Mouse (Mus musculus) E14TG2a.4 (cell line): Measurements from ENCODE around the gene Aoc2.

Experiments
- H3K27me3 ChIP-seq: 2 replicates; pipeline ENCODE4 v1.6.1; 2014; ENCODE audit warnings: low read length, control low read depth; ENCODE audit not compliant: insufficient read depth
- H3K36me3 ChIP-seq: 2 replicates; pipeline ENCODE4 v1.6.1; 2014; ENCODE audit warnings: low read length, control low read depth; ENCODE audit not compliant: insufficient read depth
- H3K4me1 ChIP-seq: replicated peaks from 2 replicates; pipeline ENCODE4 v1.6.1; 2014; ENCODE audit warnings: low read depth, low read length, control low read depth
- H3K4me3 ChIP-seq: replicated peaks from 2 replicates; pipeline ENCODE4 v1.5.1; 2014; ENCODE audit warnings: mild to moderate bottlenecking, low read length
- H3K9me3 ChIP-seq: 2 replicates; pipeline ENCODE4 v1.6.1; 2014; ENCODE audit warnings: low read length, control low read depth
- CTCF ChIP-seq: conservative IDR thresholded peaks from 2 replicates; pipeline ENCODE4 v1.5.1; 2014; ENCODE audit warnings: low read length
- NANOG ChIP-seq: IDR thresholded peaks from 2 replicates; pipeline ENCODE4 v1.6.1; 2014; ENCODE audit warnings: borderline replicate concordance, low read length, mixed read lengths
- POU5F1 ChIP-seq: IDR thresholded peaks from 2 replicates; pipeline ENCODE4 v1.6.1; 2014; ENCODE audit warnings: low read length, borderline replicate concordance

The Aoc2 gene

DNA sequence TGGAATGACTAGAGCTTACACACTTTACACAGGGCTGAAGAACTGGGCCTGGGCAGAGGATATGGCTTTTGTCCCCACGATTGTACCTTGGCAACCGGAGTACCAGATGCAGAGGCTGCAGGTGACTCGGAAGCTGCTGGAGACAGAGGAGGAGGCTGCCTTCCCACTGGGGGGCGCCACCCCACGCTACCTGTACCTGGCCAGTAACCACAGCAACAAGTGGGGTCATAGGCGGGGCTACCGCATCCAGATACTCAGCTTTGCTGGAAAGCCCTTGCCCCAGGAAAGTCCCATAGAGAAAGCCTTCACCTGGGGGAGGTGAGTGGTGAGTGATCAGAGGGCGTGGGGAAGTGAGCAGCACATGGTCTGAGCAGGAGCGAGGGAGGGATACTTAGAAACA is 10.8 kb downstream of the Aoc2 start:
- Histone ChIP-seq H3K36me3 (no peaks in the 10 kb centered on the region), H3K27me3 (no peaks in the 10 kb centered on the region)

DNA sequence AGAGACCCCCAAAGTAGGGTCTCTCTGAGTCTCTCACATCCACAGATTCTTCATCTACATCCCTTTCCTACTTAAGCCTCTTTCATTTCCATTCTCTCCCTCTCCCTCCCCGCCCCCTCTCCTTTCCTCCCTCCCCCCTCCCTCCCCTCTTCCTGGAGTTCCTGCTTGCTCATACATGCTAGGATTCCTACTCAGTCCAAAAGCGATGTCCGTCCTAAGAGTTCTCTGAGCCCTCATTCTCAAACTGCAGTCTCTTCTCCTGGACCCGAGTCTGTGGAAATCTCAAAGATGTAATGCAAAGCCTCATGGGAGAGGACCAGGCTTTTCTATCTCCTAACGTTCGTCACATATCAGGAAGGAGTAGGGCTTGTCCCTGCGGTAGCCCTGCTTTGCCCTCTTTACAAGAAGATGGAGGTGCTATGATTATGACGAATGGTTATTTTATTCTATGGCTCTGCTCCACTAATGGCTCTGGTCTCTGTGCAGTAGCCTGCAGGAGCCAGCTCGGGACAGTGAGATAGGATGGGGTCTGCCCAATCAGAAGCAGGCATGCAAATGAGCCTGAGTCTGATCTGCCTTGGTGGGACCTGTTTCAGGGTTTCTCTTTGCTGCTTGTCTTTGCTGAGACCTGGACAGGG is 13.4 kb downstream of the Aoc2 start:
- Histone ChIP-seq H3K4me1 (peaks cover 58% of the 10 kb centered on the region), H3K4me3 (peak overlapping the region; percentile 62), H3K27me3 (no peaks in the 10 kb centered on the region), H3K9me3 (no peaks in the 10 kb centered on the region), H3K36me3 (no peaks in the 10 kb centered on the region)
- TF ChIP-seq CTCF (no peak), NANOG (no peak), POU5F1 (no peak)

More for the DNA sequence above, 10.8 kb downstream of the Aoc2 start:
- Histone ChIP-seq H3K9me3 (no peaks in the 10 kb centered on the region), H3K4me3 (peak overlapping the region; percentile 39), H3K4me1 (peaks cover 80% of the 10 kb centered on the region)
- peak; percentile 37 for TF ChIP-seq CTCF
- TF ChIP-seq NANOG: no peak

DNA sequence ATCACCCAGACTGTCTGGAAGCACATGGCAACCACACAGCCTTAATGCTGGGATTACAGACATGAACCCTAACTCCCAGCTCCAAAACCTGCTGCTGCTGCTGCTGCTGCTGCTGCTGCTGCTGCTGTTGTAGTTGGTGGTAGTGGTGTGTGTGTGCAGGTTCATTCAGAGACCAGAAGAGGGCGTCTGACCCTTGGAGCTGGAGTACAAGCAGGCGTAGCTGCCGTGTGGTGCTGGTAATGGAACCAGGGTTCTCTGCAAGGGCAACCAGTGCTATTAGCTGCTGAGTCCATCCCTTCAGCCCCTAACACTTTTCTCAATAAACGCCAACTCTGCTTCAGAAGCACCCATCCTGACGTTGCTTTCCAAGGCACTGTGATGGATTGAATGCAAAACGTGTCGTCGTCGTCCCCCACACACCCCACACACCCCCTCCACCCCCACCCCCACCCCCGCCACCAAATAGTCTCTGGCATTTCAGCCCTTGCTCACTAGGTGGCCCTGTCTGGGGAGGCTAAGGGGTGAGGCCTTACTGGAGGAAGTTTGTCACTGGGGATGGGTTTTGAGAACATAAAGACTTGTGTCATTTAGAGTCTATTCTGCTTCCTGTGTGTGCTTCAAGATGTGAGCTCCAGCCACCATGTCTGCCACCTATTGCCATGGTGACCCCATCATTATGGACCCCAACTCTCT is 22.4 kb downstream of the Aoc2 start:
- Histone ChIP-seq H3K4me3 (no peak overlapping the region), H3K9me3 (0 out of 2 replicates have a peak, but pooled peaks cover 3% of the 10 kb centered on the region), H3K27me3 (no peaks in the 10 kb centered on the region), H3K4me1 (peaks cover 29% of the 10 kb centered on the region), H3K36me3 (no peaks in the 10 kb centered on the region)
- TF ChIP-seq POU5F1 (no peak), CTCF (peak; percentile 30)

DNA sequence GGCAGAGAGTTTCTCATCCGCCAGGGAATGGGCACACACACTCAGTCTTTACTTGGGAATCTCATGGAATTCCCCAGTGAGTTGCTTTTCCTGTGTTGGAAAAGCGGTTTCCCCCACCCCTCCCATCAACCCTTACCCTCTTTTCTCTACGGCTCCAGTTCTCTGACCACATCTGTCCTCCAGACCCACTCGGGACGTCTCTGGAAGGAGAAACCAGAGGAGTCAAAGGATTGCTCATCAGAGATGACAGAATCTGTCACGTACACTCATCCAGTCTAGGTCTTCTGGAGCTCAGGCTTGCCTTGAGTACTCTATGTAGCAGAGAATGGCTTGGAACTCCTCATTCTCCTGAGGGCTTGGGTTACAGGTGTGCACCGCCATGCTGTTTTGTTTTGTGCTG is 23.9 kb downstream of the Aoc2 start:
- H3K27me3 ChIP-seq: no peaks in the 10 kb centered on the region; the same call in 1 of the 2 replicates
- H3K4me1 ChIP-seq: peaks cover 29% of the 10 kb centered on the region
- no peak for TF ChIP-seq CTCF
- no peak for TF ChIP-seq NANOG
- TF ChIP-seq POU5F1: no peak
- no peaks in the 10 kb centered on the region for H3K36me3 ChIP-seq
- H3K9me3 ChIP-seq: 0 out of 2 replicates have a peak, but pooled peaks cover 3% of the 10 kb centered on the region
- no peak overlapping the region for H3K4me3 ChIP-seq

DNA sequence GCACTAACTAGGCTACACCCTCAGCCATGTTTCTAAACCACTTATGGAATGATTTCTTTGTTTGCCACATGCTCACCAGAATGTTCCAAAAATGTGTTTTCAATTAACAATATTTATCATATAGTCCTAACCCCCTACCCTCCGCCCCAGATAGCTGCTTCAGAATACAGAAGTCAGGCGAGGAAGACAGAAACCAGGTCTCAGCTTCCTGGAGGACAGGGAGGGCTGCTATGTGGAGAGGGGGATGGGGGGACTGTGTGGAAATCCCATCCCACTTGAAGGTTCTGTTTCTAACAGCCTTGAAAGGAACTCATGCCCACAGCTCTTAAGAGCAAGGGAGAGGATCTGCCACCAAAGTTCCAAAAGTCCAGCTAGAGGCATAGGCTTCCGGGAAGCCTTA is 24.4 kb downstream of the Aoc2 start:
- H3K4me1 ChIP-seq: peaks cover 29% of the 10 kb centered on the region
- TF ChIP-seq NANOG: no peak
- TF ChIP-seq POU5F1: no peak
- no peak for TF ChIP-seq CTCF
- H3K9me3 ChIP-seq: 0 out of 2 replicates have a peak, but pooled peaks cover 3% of the 10 kb centered on the region
- no peaks in the 10 kb centered on the region; the same call in 1 of the 2 replicates for H3K27me3 ChIP-seq
- no peaks in the 10 kb centered on the region for H3K36me3 ChIP-seq
- H3K4me3 ChIP-seq: no peak overlapping the region

DNA sequence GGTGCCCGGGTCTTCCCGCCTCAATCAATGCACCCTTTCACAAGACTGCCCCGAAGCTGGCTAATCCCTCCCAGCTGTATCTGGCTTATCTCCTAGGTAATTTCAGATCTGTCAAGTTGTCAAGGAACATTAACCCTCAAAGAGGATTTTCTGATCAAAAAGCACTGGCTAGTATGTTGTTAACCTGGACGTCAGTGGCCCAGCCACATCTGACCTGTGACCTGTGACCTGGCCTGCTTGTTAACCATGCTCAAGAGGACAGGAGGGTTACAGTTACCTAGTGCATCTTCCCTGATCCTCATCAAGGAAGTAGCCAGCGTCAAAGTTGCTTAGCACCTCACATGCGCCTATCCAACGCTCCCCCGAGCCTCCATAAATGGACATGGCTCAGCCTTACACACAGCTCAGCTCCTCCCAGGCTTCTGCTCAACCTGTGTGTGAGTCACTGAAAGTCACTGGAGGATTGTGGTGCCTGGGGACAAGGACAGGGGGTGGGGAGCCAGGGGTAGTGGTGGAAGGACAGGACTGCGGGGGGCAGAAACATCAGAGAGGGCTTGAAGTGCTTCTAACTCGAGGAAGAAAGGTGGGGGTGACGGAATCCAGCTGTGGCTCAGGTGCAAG is 26.3 kb downstream of the Aoc2 start:
- no peak overlapping the region for H3K4me3 ChIP-seq
- 0 out of 2 replicates have a peak, but pooled peaks cover 3% of the 10 kb centered on the region for H3K9me3 ChIP-seq
- no peak for TF ChIP-seq CTCF
- no peak for TF ChIP-seq POU5F1
- no peak for TF ChIP-seq NANOG
- no peaks in the 10 kb centered on the region for H3K36me3 ChIP-seq
- H3K27me3 ChIP-seq: no peaks in the 10 kb centered on the region; the same call in 1 of the 2 replicates
- H3K4me1 ChIP-seq: peaks cover 36% of the 10 kb centered on the region

- no peaks in the 10 kb centered on the region; the same call in 1 of the 2 replicates for H3K27me3 ChIP-seq
- H3K4me1 ChIP-seq: peaks cover 36% of the 10 kb centered on the region
- 0 out of 2 replicates have a peak, but pooled peaks cover 3% of the 10 kb centered on the region for H3K9me3 ChIP-seq
- H3K36me3 ChIP-seq: no peaks in the 10 kb centered on the region
- no peak for TF ChIP-seq NANOG
- H3K4me3 ChIP-seq: no peak overlapping the region
These were observed 26.9 kb downstream of the Aoc2 start for GRCm38 (mm10) chr11:101351721-101352111.

DNA sequence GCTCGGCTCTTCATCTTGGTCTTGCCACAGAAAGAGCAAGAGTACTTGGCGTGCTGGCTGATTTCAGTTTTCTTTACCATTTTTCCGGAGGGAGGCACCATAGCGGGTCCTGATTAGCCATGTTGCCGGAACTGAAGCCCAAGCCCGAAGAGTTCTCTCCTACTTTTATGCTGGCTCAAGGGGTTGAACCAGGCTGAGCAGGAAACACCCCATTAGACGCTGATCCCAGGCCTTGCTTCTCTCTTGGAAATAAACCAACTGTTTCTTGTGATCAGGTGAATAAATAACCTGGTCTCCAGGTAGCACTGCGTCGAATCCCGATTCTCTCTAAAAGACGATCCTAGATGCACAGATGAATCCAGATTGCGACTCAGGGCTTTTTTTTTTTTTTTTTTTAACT is 28.6 kb downstream of the Aoc2 start:
- Histone ChIP-seq H3K4me1 (peaks cover 26% of the 10 kb centered on the region), H3K36me3 (no peaks in the 10 kb centered on the region), H3K27me3 (no peaks in the 10 kb centered on the region; the same call in 1 of the 2 replicates), H3K4me3 (no peak overlapping the region), H3K9me3 (0 out of 2 replicates have a peak, but pooled peaks cover 3% of the 10 kb centered on the region)
- TF ChIP-seq CTCF (no peak), POU5F1 (no peak), NANOG (no peak)
